Mouse (Mus musculus) liver, adult 2 months (tissue): ENCODE measurements around the gene Noxred1. TPM values are rescaled to one million over a fixed set of nuclear protein-coding genes. Genes with fewer than 3 reads are reported as not detected.

Source experiments
- DNase-seq: peaks from one replicate; pipeline ENCODE4 v3.0.0-alpha.2; 2011; ENCODE audit warnings: low read depth, low spot score; ENCODE audit errors: extremely low read depth
- H3K27ac ChIP-seq: fragments of 200-500 bp; replicated peaks from 2 replicates; pipeline ENCODE4 v1.5.1; 2012; ENCODE audit warnings: low read depth, mild to moderate bottlenecking, control low read depth, inconsistent platforms, low read length; ENCODE audit not compliant: insufficient read depth
- H3K27me3 ChIP-seq: fragments of 200-500 bp; 2 replicates; pipeline ENCODE4 v1.6.1; 2012; ENCODE audit warnings: mild to moderate bottlenecking, moderate library complexity, low read length, inconsistent platforms; ENCODE audit not compliant: control insufficient read depth, insufficient read depth
- H3K36me3 ChIP-seq: fragments of 200-500 bp; 2 replicates; pipeline ENCODE4 v1.6.1; 2012; ENCODE audit warnings: low read length, inconsistent platforms; ENCODE audit not compliant: control insufficient read depth, insufficient read depth
- H3K4me1 ChIP-seq: fragments of 200-500 bp; 2 replicates; pipeline ENCODE4 v1.6.1; 2011; ENCODE audit warnings: low read length; ENCODE audit not compliant: control insufficient read depth, insufficient read depth
- H3K4me3 ChIP-seq: fragments of 200-500 bp; 2 replicates; pipeline ENCODE4 v1.5.1; 2011; ENCODE audit warnings: low read depth, mild to moderate bottlenecking, control low read depth, low read length, moderate library complexity; ENCODE audit not compliant: insufficient read depth
- H3K79me2 ChIP-seq: fragments of 200-500 bp; 2 replicates; pipeline ENCODE4 v1.6.1; 2012; ENCODE audit warnings: inconsistent platforms, mild to moderate bottlenecking, low read length, moderate library complexity; ENCODE audit not compliant: control insufficient read depth, insufficient read depth
- H3K9ac ChIP-seq: fragments of 200-500 bp; 2 replicates; pipeline ENCODE4 v1.6.1; 2012; ENCODE audit warnings: low read depth, mild to moderate bottlenecking, control low read depth, inconsistent platforms, low read length
- CTCF ChIP-seq: fragments of 200-500 bp; IDR thresholded peaks from 2 replicates; pipeline ENCODE4 v1.5.1; 2011; ENCODE audit warnings: low read depth, low read length, control low read depth
- POLR2A ChIP-seq: fragments of 200-500 bp; IDR thresholded peaks from 2 replicates; pipeline ENCODE4 v1.6.1; 2011; ENCODE audit warnings: low read length, control low read depth; ENCODE audit not compliant: insufficient read depth; ENCODE audit errors: extremely low read depth
- WGBS: fragments of 180-500 bp; shearing (Covaris S2); methylation state at CpG from one replicate; pipeline ENCODE4 v1.1.7; 2018; 5-methylcytosine and 5-hydroxymethylcytosine counted together
- polyA plus RNA-seq: library from polyadenylated mRNA; depleted of rRNA; stranded (reverse); fragments of >200 nt; gene quantifications from 2 replicates; pipeline ENCODE4 v1.2.3, GENCODE M21; 2012; rRNA removed
- total RNA-seq: library from RNA; depleted of rRNA; stranded (reverse); fragments of >200 nt; gene quantifications from 2 replicates; pipeline ENCODE4 v1.2.3, GENCODE M21; 2014; rRNA removed

The Noxred1 gene
- total RNA-seq (0.34 TPM in 1 of 2 replicates, not detected in the other), polyA plus RNA-seq (0.21 and 0.23 TPM in 2 replicates)

GRCm38 (mm10) chr12:87238632-87239031 lies at the start of gene Noxred1:
TSS of gene Noxred1 (minus strand) at chr12:87238732.
- no peak within 1 kb of the TSS for H3K27ac ChIP-seq

GRCm38 (mm10) chr12:87284726-87285125 lies 46.2 kb upstream of the Noxred1 start:
- no peaks in the 10 kb centered on the region for H3K79me2 ChIP-seq
- H3K27me3 ChIP-seq: no peaks in the 10 kb centered on the region
- H3K27ac ChIP-seq: no peak overlapping the region
- DNase-seq: no peak
- no peak overlapping the region for H3K9ac ChIP-seq
- WGBS: 52% methylated on average over 5 of the region's 5 CpGs
- H3K4me3 ChIP-seq: no peak overlapping the region
- H3K4me1 ChIP-seq: no peaks in the 10 kb centered on the region
- TF ChIP-seq POLR2A: no peak
- no peak for TF ChIP-seq CTCF
- no peaks in the 10 kb centered on the region for H3K36me3 ChIP-seq

More at GRCm38 (mm10) chr12:87238632-87239031, at the start of gene Noxred1:
- no peak within 1 kb of the TSS for H3K4me3 ChIP-seq
- no peak for DNase-seq
- WGBS: 93% methylated on average over 1 of the region's 1 CpGs
- peaks cover 32% of the 10 kb centered on the region for H3K36me3 ChIP-seq
- no peaks in the 10 kb centered on the region for H3K79me2 ChIP-seq
- H3K9ac ChIP-seq: no peak within 1 kb of the TSS
- H3K4me1 ChIP-seq: no peaks in the 10 kb centered on the region
- TF ChIP-seq CTCF: no peak
- TF ChIP-seq POLR2A: no peak
- no peaks in the 10 kb centered on the region for H3K27me3 ChIP-seq

- Histone ChIP-seq H3K27ac (no peak overlapping the region), H3K4me3 (no peak overlapping the region), H3K36me3 (no peaks in the 10 kb centered on the region), H3K27me3 (no peaks in the 10 kb centered on the region), H3K9ac (no peak overlapping the region), H3K4me1 (no peaks in the 10 kb centered on the region), H3K79me2 (no peaks in the 10 kb centered on the region)
- WGBS: 67% methylated on average over 4 of the region's 4 CpGs
- no peak for TF ChIP-seq POLR2A
- TF ChIP-seq CTCF: no peak
- no peak for DNase-seq
Observed at GRCm38 (mm10) chr12:87284268-87284667, 45.7 kb upstream of the Noxred1 start.

GRCm38 (mm10) chr12:87283706-87284105 lies 45.2 kb upstream of the Noxred1 start:
- no peak for DNase-seq
- 92% methylated on average over 7 of the region's 7 CpGs for WGBS
- H3K9ac ChIP-seq: no peak overlapping the region
- no peaks in the 10 kb centered on the region for H3K27me3 ChIP-seq
- H3K4me1 ChIP-seq: no peaks in the 10 kb centered on the region
- H3K36me3 ChIP-seq: no peaks in the 10 kb centered on the region
- no peak overlapping the region for H3K27ac ChIP-seq
- no peak overlapping the region for H3K4me3 ChIP-seq
- no peak for TF ChIP-seq POLR2A
- no peak for TF ChIP-seq CTCF
- no peaks in the 10 kb centered on the region for H3K79me2 ChIP-seq

- DNase-seq: no peak
- no peak overlapping the region for H3K27ac ChIP-seq
- H3K36me3 ChIP-seq: no peaks in the 10 kb centered on the region
- H3K79me2 ChIP-seq: no peaks in the 10 kb centered on the region
- TF ChIP-seq POLR2A (no peak), CTCF (no peak)
- H3K4me3 ChIP-seq: no peak overlapping the region
- WGBS: 98% methylated on average over 4 of the region's 4 CpGs
- H3K27me3 ChIP-seq: no peaks in the 10 kb centered on the region
- no peak overlapping the region for H3K9ac ChIP-seq
- no peaks in the 10 kb centered on the region for H3K4me1 ChIP-seq
Observed at GRCm38 (mm10) chr12:87282743-87283142, 44.2 kb upstream of the Noxred1 start.

GRCm38 (mm10) chr12:87281766-87282165 lies 43.2 kb upstream of the Noxred1 start:
- WGBS: 87% methylated on average over 1 of the region's 1 CpGs

More at GRCm38 (mm10) chr12:87281766-87282165, 43.2 kb upstream of the Noxred1 start:
- Histone ChIP-seq H3K79me2 (no peaks in the 10 kb centered on the region), H3K4me1 (no peaks in the 10 kb centered on the region), H3K27me3 (no peaks in the 10 kb centered on the region), H3K4me3 (no peak overlapping the region), H3K9ac (no peak overlapping the region), H3K36me3 (no peaks in the 10 kb centered on the region), H3K27ac (no peak overlapping the region)
- DNase-seq: no peak
- TF ChIP-seq POLR2A: no peak
- no peak for TF ChIP-seq CTCF
